Mouse (Mus musculus): Measurements from ENCODE around the gene Erg. TPM values are rescaled to one million over a fixed set of nuclear protein-coding genes. Genes with fewer than 3 reads are reported as not detected.

Gene Erg
- polyA plus RNA-seq, 1 experiment = 4.2 TPM

- WGBS = 61% methylated on average over 9 of the region's 9 CpGs
- Histone ChIP-seq H3K4me3 (ENCODE audit: low read depth, low read length) (no peak overlapping the region), H3K36me3 (ENCODE audit: control insufficient read depth, insufficient read depth, low read length) (no peaks in the 10 kb centered on the region), H3K27me3 (ENCODE audit: control insufficient read depth, insufficient read depth, low read length) (no peaks in the 10 kb centered on the region), H3K4me1 (ENCODE audit: control insufficient read depth, insufficient read depth, insufficient read length, low read length) (no peaks in the 10 kb centered on the region), H3K27ac (ENCODE audit: insufficient read depth, low read depth, low read length) (no peak overlapping the region)
- no peak for TF ChIP-seq CTCF (IDR thresholded peaks at IDR 0.05; ENCODE audit: extremely low read depth, insufficient read length, insufficient replicate concordance, low read depth, low read length)
- TF ChIP-seq POLR2A (IDR thresholded peaks at IDR 0.05; ENCODE audit: low read depth, low read length) = no peak
Measured at GRCm38 (mm10) chr16:95487606-95488351, 98.6 kb downstream of the Erg start.

GRCm38 (mm10) chr16:95481176-95481575, 105.2 kb downstream of the Erg start:
- Histone ChIP-seq H3K27me3 (ENCODE audit: control insufficient read depth, insufficient read depth, low read length) (no peaks in the 10 kb centered on the region), H3K4me3 (ENCODE audit: low read depth, low read length) (no peak overlapping the region), H3K4me1 (ENCODE audit: control insufficient read depth, insufficient read depth, insufficient read length, low read length) (no peaks in the 10 kb centered on the region), H3K36me3 (ENCODE audit: control insufficient read depth, insufficient read depth, low read length) (no peaks in the 10 kb centered on the region), H3K27ac (ENCODE audit: insufficient read depth, low read depth, low read length) (no peak overlapping the region)
- TF ChIP-seq CTCF (IDR thresholded peaks at IDR 0.05; ENCODE audit: extremely low read depth, insufficient read length, insufficient replicate concordance, low read depth, low read length) = no peak
- no peak for TF ChIP-seq POLR2A (IDR thresholded peaks at IDR 0.05; ENCODE audit: low read depth, low read length)
- 90% methylated on average over 13 of the region's 13 CpGs for WGBS

- no peaks in the 10 kb centered on the region for H3K4me1 ChIP-seq (ENCODE audit: control insufficient read depth, insufficient read depth, insufficient read length, low read length)
- H3K4me3 ChIP-seq (ENCODE audit: low read depth, low read length) = no peak overlapping the region
- H3K27me3 ChIP-seq (ENCODE audit: control insufficient read depth, insufficient read depth, low read length) = no peaks in the 10 kb centered on the region
- H3K27ac ChIP-seq (ENCODE audit: insufficient read depth, low read depth, low read length) = no peak overlapping the region
- WGBS = 69% methylated on average over 5 of the region's 5 CpGs
- H3K36me3 ChIP-seq (ENCODE audit: control insufficient read depth, insufficient read depth, low read length) = no peaks in the 10 kb centered on the region
- no peak for TF ChIP-seq POLR2A (IDR thresholded peaks at IDR 0.05; ENCODE audit: low read depth, low read length)
- TF ChIP-seq CTCF (IDR thresholded peaks at IDR 0.05; ENCODE audit: extremely low read depth, insufficient read length, insufficient replicate concordance, low read depth, low read length) = no peak
Measured at GRCm38 (mm10) chr16:95478558-95478957, 107.8 kb downstream of the Erg start.

- Histone ChIP-seq H3K27me3 (ENCODE audit: control insufficient read depth, insufficient read depth, low read length) (no peaks in the 10 kb centered on the region), H3K4me1 (ENCODE audit: control insufficient read depth, insufficient read depth, insufficient read length, low read length) (no peaks in the 10 kb centered on the region), H3K27ac (ENCODE audit: insufficient read depth, low read depth, low read length) (no peak overlapping the region), H3K4me3 (ENCODE audit: low read depth, low read length) (no peak overlapping the region), H3K36me3 (ENCODE audit: control insufficient read depth, insufficient read depth, low read length) (no peaks in the 10 kb centered on the region)
- no peak for TF ChIP-seq CTCF (IDR thresholded peaks at IDR 0.05; ENCODE audit: extremely low read depth, insufficient read length, insufficient replicate concordance, low read depth, low read length)
- TF ChIP-seq POLR2A (IDR thresholded peaks at IDR 0.05; ENCODE audit: low read depth, low read length) = no peak
- 78% methylated on average over 3 of the region's 3 CpGs for WGBS
Measured at GRCm38 (mm10) chr16:95475041-95475440, 111.4 kb downstream of the Erg start.

GRCm38 (mm10) chr16:95473946-95474345, 112.4 kb downstream of the Erg start:
- TF ChIP-seq POLR2A (IDR thresholded peaks at IDR 0.05; ENCODE audit: low read depth, low read length) = no peak
- TF ChIP-seq CTCF (IDR thresholded peaks at IDR 0.05; ENCODE audit: extremely low read depth, insufficient read length, insufficient replicate concordance, low read depth, low read length) = no peak
- Histone ChIP-seq H3K4me1 (ENCODE audit: control insufficient read depth, insufficient read depth, insufficient read length, low read length) (no peaks in the 10 kb centered on the region), H3K27me3 (ENCODE audit: control insufficient read depth, insufficient read depth, low read length) (no peaks in the 10 kb centered on the region), H3K4me3 (ENCODE audit: low read depth, low read length) (no peak overlapping the region), H3K27ac (ENCODE audit: insufficient read depth, low read depth, low read length) (no peak overlapping the region), H3K36me3 (ENCODE audit: control insufficient read depth, insufficient read depth, low read length) (no peaks in the 10 kb centered on the region)
- WGBS = 76% methylated on average over 3 of the region's 3 CpGs

- Histone ChIP-seq H3K36me3 (ENCODE audit: control insufficient read depth, insufficient read depth, low read length) (no peaks in the 10 kb centered on the region), H3K4me1 (ENCODE audit: control insufficient read depth, insufficient read depth, insufficient read length, low read length) (no peaks in the 10 kb centered on the region), H3K4me3 (ENCODE audit: low read depth, low read length) (no peak overlapping the region), H3K27ac (ENCODE audit: insufficient read depth, low read depth, low read length) (no peak overlapping the region), H3K27me3 (ENCODE audit: control insufficient read depth, insufficient read depth, low read length) (no peaks in the 10 kb centered on the region)
- TF ChIP-seq POLR2A (IDR thresholded peaks at IDR 0.05; ENCODE audit: low read depth, low read length) (no peak), CTCF (IDR thresholded peaks at IDR 0.05; ENCODE audit: extremely low read depth, insufficient read length, insufficient replicate concordance, low read depth, low read length) (no peak)
- WGBS = 83% methylated on average over 11 of the region's 11 CpGs
Measured at GRCm38 (mm10) chr16:95472771-95473170, 113.6 kb downstream of the Erg start.

- Histone ChIP-seq H3K4me3 (ENCODE audit: low read depth, low read length) (no peak overlapping the region), H3K27ac (ENCODE audit: insufficient read depth, low read depth, low read length) (no peak overlapping the region), H3K27me3 (ENCODE audit: control insufficient read depth, insufficient read depth, low read length) (no peaks in the 10 kb centered on the region), H3K4me1 (ENCODE audit: control insufficient read depth, insufficient read depth, insufficient read length, low read length) (no peaks in the 10 kb centered on the region), H3K36me3 (ENCODE audit: control insufficient read depth, insufficient read depth, low read length) (no peaks in the 10 kb centered on the region)
- WGBS = 75% methylated on average over 9 of the region's 9 CpGs
- no peak for TF ChIP-seq POLR2A (IDR thresholded peaks at IDR 0.05; ENCODE audit: low read depth, low read length)
- no peak for TF ChIP-seq CTCF (IDR thresholded peaks at IDR 0.05; ENCODE audit: extremely low read depth, insufficient read length, insufficient replicate concordance, low read depth, low read length)
Measured at GRCm38 (mm10) chr16:95469262-95470139, 116.9 kb downstream of the Erg start.
